Mouse (Mus musculus) heart, postnatal 0 days (tissue): Measurements from ENCODE around the gene Stk38.

ENCODE experiments used
- CTCF ChIP-seq: IDR thresholded peaks from 2 replicates; pipeline ENCODE4 v1.5.1; 2016; ENCODE audit warnings: antibody characterized with exemption, control low read depth, low read depth
- EP300 ChIP-seq: IDR thresholded peaks from 2 replicates; pipeline ENCODE4 v1.6.1; 2016; ENCODE audit warnings: antibody characterized with exemption, low read depth

- TF ChIP-seq CTCF (no peak), EP300 (no peak)
Measured at GRCm38 (mm10) chr17:28943740-28944139, 64.1 kb downstream of the Stk38 start, which contains the start of gene Pxt1.
